Mouse (Mus musculus): ENCODE results near the gene Olfr548-ps1. TPM values are rescaled to one million over a fixed set of nuclear protein-coding genes. Genes with fewer than 3 reads are reported as not detected.

Gene Olfr548-ps1
- polyA plus RNA-seq, 1 experiment, result not detected

DNA sequence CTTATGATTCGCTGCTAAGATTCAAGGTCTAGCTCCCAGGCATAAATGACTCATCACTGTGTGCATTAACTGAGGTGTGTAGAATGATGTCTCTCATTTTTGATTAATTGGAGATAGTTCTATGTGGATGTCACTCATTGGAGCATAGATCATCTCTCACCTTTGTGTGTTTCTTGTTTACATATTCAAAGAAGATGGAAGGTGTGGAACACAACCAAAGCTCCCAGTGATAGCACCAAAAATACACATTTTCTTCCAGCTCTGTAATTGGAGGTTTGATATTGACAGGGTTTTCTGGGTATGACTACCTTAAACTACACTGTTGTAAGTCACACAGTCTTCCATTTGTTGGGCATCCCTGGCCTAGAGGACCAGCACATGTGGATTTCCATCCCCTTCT is 6.2 kb upstream of the Olfr548-ps1 start, which contains the start of gene Olfr547:
Olfr547 (plus strand) TSS at position 301 of the 400 bp plus-strand sequence.
- TF ChIP-seq CTCF (IDR thresholded peaks at IDR 0.05; ENCODE audit: extremely low read depth, insufficient read depth, insufficient read length, insufficient replicate concordance) (no peak), POLR2A (IDR thresholded peaks at IDR 0.05; ENCODE audit: low read depth, low read length) (no peak)
- Histone ChIP-seq H3K36me3 (ENCODE audit: control insufficient read depth, insufficient read depth, low read length) (no peaks in the 10 kb centered on the region), H3K27me3 (ENCODE audit: control insufficient read depth, insufficient read depth, low read length) (no peaks in the 10 kb centered on the region), H3K4me1 (ENCODE audit: control insufficient read depth, insufficient read depth, insufficient read length) (no peaks in the 10 kb centered on the region), H3K4me3 (ENCODE audit: extremely low read depth, insufficient read depth, insufficient read length) (no peak within 1 kb of the TSS), H3K27ac (ENCODE audit: insufficient read depth, low read length) (no peak within 1 kb of the TSS)
- 77% methylated on average over 1 of the region's 1 CpGs for WGBS
- DNase-seq (ENCODE audit: low read depth in 1 of 2, low spot score in 2 of 2), result no peak

DNA sequence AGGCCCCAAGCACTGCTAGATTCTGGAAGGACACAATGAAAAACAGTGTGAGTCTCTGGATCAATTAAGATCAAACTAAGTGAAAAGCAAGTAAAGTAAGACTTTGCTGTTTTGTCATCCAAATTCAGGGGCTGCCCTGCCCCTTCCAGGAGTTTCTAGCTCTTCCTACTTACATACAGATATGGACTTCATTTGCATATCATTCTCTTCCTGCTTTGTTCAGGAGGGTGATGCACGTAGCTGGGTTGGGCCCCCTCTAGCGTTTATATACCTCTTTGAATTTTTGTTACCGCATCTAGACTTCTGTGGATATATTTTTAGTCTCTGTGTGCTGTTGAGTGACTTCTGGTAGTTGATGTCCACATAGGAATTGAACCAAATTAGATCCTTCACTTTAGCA is 555 bp downstream of the Olfr548-ps1 start:
- Histone ChIP-seq H3K27me3 (ENCODE audit: control insufficient read depth, insufficient read depth, low read length) (no peaks in the 10 kb centered on the region), H3K36me3 (ENCODE audit: control insufficient read depth, insufficient read depth, low read length) (no peaks in the 10 kb centered on the region), H3K4me3 (ENCODE audit: extremely low read depth, insufficient read depth, insufficient read length) (no peak overlapping the region), H3K4me1 (ENCODE audit: control insufficient read depth, insufficient read depth, insufficient read length) (no peaks in the 10 kb centered on the region), H3K27ac (ENCODE audit: insufficient read depth, low read length) (no peak overlapping the region)
- DNase-seq (ENCODE audit: low read depth in 1 of 2, low spot score in 2 of 2), result no peak
- TF ChIP-seq CTCF (IDR thresholded peaks at IDR 0.05; ENCODE audit: extremely low read depth, insufficient read depth, insufficient read length, insufficient replicate concordance) (no peak), POLR2A (IDR thresholded peaks at IDR 0.05; ENCODE audit: low read depth, low read length) (no peak)
- WGBS, result 54% methylated on average over 3 of the region's 3 CpGs

DNA sequence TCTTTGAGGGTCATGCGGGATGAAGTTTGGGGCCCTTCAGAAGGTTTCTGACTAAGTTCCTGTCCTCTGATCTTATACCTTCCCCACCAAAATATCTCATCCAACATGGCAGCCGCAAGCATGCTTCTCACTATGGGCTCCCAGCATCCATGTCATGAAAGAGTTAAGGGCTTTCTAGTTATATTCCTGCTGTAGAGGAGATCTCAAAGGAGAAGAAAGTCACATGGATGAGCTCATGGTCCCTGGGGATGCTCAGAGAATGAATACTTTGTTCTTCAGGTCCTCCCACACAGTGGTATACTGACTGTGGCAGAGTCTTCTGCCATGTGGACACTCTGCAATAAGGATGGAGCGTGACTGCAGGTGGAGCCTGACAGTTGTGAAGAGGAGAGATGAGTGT is 8.9 kb downstream of the Olfr548-ps1 start, which contains the start of gene Olfr549:
Olfr549 (plus strand) TSS at position 301 of the 400 bp plus-strand sequence.
- Histone ChIP-seq H3K4me1 (ENCODE audit: control insufficient read depth, insufficient read depth, insufficient read length) (no peaks in the 10 kb centered on the region), H3K27me3 (ENCODE audit: control insufficient read depth, insufficient read depth, low read length) (no peaks in the 10 kb centered on the region), H3K4me3 (ENCODE audit: extremely low read depth, insufficient read depth, insufficient read length) (no peak within 1 kb of the TSS), H3K27ac (ENCODE audit: insufficient read depth, low read length) (no peak within 1 kb of the TSS), H3K36me3 (ENCODE audit: control insufficient read depth, insufficient read depth, low read length) (no peaks in the 10 kb centered on the region)
- DNase-seq (ENCODE audit: low read depth in 1 of 2, low spot score in 2 of 2), result no peak
- 83% methylated on average over 3 of the region's 3 CpGs for WGBS
- TF ChIP-seq CTCF (IDR thresholded peaks at IDR 0.05; ENCODE audit: extremely low read depth, insufficient read depth, insufficient read length, insufficient replicate concordance) (no peak), POLR2A (IDR thresholded peaks at IDR 0.05; ENCODE audit: low read depth, low read length) (no peak)

DNA sequence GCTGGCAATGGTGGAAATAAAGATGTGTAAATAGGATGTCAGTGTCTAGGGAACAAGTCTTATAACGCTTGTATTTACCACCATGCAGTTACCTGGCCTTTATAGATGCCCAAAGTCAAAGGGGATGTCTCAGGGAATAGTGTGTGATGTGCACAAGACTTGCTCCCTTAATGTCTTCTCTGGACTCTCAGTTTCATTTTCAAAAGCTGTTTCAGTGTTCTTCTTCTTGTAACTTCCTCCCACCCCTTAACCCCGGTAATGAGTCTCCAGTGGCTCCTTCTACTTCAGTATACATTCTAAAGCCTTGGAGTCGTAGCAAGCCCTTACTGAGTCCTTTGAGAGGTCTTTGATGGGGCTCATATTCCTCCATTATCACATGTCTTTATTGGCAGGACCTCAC is 12.6 kb downstream of the Olfr548-ps1 start:
- TF ChIP-seq POLR2A (IDR thresholded peaks at IDR 0.05; ENCODE audit: low read depth, low read length), result no peak
- no peak for TF ChIP-seq CTCF (IDR thresholded peaks at IDR 0.05; ENCODE audit: extremely low read depth, insufficient read depth, insufficient read length, insufficient replicate concordance)
- Histone ChIP-seq H3K27ac (ENCODE audit: insufficient read depth, low read length) (no peak overlapping the region), H3K27me3 (ENCODE audit: control insufficient read depth, insufficient read depth, low read length) (no peaks in the 10 kb centered on the region), H3K36me3 (ENCODE audit: control insufficient read depth, insufficient read depth, low read length) (no peaks in the 10 kb centered on the region), H3K4me1 (ENCODE audit: control insufficient read depth, insufficient read depth, insufficient read length) (no peaks in the 10 kb centered on the region; the same call in 1 of the 2 replicates), H3K4me3 (ENCODE audit: extremely low read depth, insufficient read depth, insufficient read length) (no peak overlapping the region)
- no peak for DNase-seq (ENCODE audit: low read depth in 1 of 2, low spot score in 2 of 2)
- WGBS, result 39% methylated on average over 3 of the region's 3 CpGs

DNA sequence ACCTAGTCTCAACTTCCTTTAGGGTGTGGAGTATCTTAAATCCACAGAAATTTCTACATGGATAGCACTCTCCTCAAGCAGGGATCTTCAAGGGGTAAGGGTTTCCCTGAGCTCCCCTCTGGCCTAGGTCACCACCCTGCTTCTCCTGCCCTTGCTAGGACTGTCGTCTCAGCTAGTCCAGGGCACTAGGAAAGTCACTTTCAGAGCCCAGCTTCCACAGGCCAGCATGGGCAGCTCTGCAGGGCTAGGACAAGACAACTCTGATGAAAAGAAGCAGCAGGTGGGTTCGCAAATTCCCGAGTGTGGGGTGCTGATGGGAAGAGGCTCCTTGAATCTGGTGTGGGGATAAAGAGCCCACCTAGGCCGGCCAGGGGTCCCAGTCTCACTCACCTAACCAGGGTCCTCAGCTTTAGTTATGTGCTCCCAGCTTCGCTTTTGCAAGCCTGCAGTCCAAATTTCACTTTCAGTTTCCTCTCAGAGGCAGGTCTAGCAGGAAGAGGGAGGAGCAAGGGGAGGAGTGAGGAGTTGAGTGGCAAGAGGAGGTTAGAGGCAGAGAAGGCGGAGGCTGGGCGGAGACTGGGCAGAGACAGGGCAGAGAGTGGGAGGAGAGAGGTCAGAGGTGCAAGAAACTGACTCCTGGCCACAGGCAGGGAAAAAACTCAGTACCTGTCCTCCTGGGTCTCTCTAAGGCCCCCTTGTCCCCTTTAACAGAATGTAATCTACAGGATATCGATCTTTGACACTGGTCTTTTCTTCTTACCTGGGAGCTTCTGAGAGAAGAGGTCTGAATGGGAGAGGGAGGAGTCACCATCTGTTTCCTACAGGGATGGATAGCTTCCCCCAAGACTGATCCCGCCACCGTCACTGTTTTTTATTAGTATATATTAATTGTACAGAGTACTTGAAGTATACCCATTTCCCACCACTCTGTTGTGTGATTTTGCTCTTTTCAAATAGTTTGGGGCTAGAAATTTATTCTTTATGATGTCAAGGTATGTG is 24.6 kb downstream of the Olfr548-ps1 start, which contains the start of gene Trim21:
Trim21 (minus strand) TSS at position 488 of the 999 bp plus-strand sequence.
- TF ChIP-seq CTCF (IDR thresholded peaks at IDR 0.05; ENCODE audit: extremely low read depth, insufficient read depth, insufficient read length, insufficient replicate concordance) (no peak), POLR2A (IDR thresholded peaks at IDR 0.05; ENCODE audit: low read depth, low read length) (peak; percentile 34; the same call in 1 of the 2 replicates)
- peak; percentile 83 to 89 for DNase-seq (ENCODE audit: low read depth in 1 of 2, low spot score in 2 of 2)
- Histone ChIP-seq H3K36me3 (ENCODE audit: control insufficient read depth, insufficient read depth, low read length) (peaks cover 23% of the 10 kb centered on the region), H3K4me3 (ENCODE audit: extremely low read depth, insufficient read depth, insufficient read length) (peak within 1 kb of the TSS; percentile 75), H3K27ac (ENCODE audit: insufficient read depth, low read length) (peak within 1 kb of the TSS; percentile 57), H3K4me1 (ENCODE audit: control insufficient read depth, insufficient read depth, insufficient read length) (peaks cover 6% of the 10 kb centered on the region; the same call in 1 of the 2 replicates), H3K27me3 (ENCODE audit: control insufficient read depth, insufficient read depth, low read length) (no peaks in the 10 kb centered on the region)
- WGBS, result 5% methylated on average over 10 of the region's 10 CpGs

DNA sequence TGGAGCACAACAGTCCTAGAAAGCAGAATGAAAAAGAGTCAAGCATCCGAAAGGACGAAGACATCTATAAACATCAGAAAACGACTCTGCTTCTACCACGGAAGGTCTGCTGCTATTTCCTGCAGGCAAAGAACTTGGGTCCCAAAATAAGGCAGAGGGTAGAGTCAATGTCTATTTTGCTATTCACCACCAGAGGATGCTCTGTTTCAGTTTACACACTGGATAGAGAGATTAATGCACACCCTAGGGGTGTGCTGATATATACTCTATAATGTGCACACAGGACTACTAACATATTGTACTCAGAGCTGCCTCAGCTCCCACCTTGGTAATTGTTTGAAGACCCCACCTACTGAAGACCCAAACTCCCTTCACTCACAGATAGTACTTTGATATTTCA is 25.5 kb downstream of the Olfr548-ps1 start:
- 62% methylated on average over 4 of the region's 4 CpGs for WGBS
- H3K27me3 ChIP-seq (ENCODE audit: control insufficient read depth, insufficient read depth, low read length), result no peaks in the 10 kb centered on the region
- H3K4me1 ChIP-seq (ENCODE audit: control insufficient read depth, insufficient read depth, insufficient read length), result peaks cover 6% of the 10 kb centered on the region; the same call in 1 of the 2 replicates
- H3K27ac ChIP-seq (ENCODE audit: insufficient read depth, low read length), result no peak overlapping the region
- no peak for DNase-seq (ENCODE audit: low read depth in 1 of 2, low spot score in 2 of 2)
- H3K36me3 ChIP-seq (ENCODE audit: control insufficient read depth, insufficient read depth, low read length), result peaks cover 14% of the 10 kb centered on the region
- TF ChIP-seq POLR2A (IDR thresholded peaks at IDR 0.05; ENCODE audit: low read depth, low read length) (no peak), CTCF (IDR thresholded peaks at IDR 0.05; ENCODE audit: extremely low read depth, insufficient read depth, insufficient read length, insufficient replicate concordance) (no peak)
- no peak overlapping the region for H3K4me3 ChIP-seq (ENCODE audit: extremely low read depth, insufficient read depth, insufficient read length)
